Mouse (Mus musculus): ENCODE data around the gene Tex2. TPM values are rescaled to one million over a fixed set of nuclear protein-coding genes. Genes with fewer than 3 reads are reported as not detected.

Gene Tex2
- polyA plus RNA-seq, 1 experiment, result 13.2 TPM

DNA sequence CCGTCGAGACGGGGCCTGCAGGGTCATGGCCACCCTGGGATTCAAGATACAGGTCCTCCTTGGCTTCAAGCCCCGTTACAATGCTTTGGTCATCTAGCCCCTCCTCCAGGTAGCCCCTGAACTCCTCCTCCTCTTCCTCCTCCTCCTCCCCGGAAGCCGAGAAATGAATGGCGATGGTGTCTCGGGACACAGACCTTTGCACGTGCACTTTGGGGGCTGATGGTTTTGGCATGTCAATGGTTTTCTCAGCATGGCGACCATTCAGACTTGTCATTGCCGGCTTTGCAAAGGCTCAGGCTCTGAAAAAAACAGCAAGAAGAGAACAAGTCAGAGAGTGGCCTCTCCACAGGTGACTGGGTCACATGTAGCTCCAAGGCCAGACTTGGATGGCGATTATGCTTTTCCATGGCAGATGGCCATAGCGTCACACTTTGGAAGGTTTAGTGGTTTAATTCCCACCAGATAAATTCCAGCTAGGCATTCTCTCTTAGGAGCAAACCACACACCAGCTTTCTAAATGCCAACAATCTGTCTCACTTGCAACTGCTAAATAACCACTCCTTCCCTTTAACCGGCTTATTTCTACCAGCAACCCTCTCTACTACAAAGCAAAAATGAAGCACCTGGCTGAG is 44.8 kb downstream of the Tex2 start:
- TF ChIP-seq POLR2A (IDR thresholded peaks at IDR 0.05; ENCODE audit: control insufficient read depth, extremely low read depth, insufficient read depth, low read length, poor library complexity), result no peak
- no peak overlapping the region for H3K4me3 ChIP-seq (ENCODE audit: control insufficient read depth, insufficient read depth, low read length)
- H3K4me1 ChIP-seq (replicated peaks; ENCODE audit: control insufficient read depth, insufficient read depth, low read length), result peaks cover 16% of the 10 kb centered on the region
- no peaks in the 10 kb centered on the region for H3K27me3 ChIP-seq (ENCODE audit: control insufficient read depth, insufficient read depth, low read length)
- no peak for DNase-seq
- no peak overlapping the region for H3K27ac ChIP-seq (ENCODE audit: control insufficient read depth, insufficient read depth, low read length)
- 94% methylated on average over 14 of the region's 14 CpGs for WGBS
- H3K36me3 ChIP-seq (ENCODE audit: control insufficient read depth, insufficient read depth, low read length), result 0 out of 2 replicates have a peak, but pooled peaks cover 6% of the 10 kb centered on the region

DNA sequence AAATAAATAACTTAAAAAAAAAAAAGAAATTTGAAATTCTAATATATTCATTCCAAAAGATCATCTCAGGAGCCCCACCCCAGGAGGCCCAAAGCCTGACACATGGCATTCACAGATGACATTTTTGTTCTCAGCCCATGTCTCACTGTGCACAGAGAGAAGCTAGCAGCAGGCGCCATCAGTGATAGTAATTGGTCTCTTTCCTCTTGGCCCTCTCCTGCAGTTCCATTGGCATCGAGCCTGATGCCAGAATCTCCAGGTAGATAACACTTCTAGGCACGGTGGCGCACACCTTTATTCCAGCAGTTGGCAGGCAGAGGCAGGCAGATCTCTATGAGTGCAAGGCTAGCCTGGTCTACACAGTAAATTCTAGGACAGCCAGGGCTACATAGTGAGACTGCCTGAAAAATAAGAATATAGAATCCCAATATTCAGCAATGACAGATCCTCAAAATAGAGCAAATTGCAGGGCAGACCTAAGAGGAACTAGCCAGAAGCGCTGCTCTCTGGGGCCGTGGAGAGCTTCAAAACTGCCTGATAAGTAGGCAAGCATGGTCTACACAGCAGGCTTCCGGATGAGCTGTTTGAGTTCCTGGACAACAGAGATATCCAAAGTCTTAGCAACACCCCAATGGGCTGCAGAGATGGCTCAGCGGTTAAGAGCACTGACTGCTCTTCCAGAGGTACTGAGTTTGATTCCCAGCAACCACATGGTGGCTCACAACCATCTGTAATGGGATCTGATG is 47.0 kb downstream of the Tex2 start:
- WGBS, result 99% methylated on average over 8 of the region's 8 CpGs
- H3K4me3 ChIP-seq (ENCODE audit: control insufficient read depth, insufficient read depth, low read length), result no peak overlapping the region
- no peak for DNase-seq
- no peak overlapping the region for H3K27ac ChIP-seq (ENCODE audit: control insufficient read depth, insufficient read depth, low read length)
- TF ChIP-seq CTCF (IDR thresholded peaks at IDR 0.05; ENCODE audit: borderline replicate concordance, control insufficient read depth, extremely low read depth, insufficient read depth, low read length, poor library complexity), result no peak
- no peaks in the 10 kb centered on the region for H3K27me3 ChIP-seq (ENCODE audit: control insufficient read depth, insufficient read depth, low read length)
- H3K36me3 ChIP-seq (ENCODE audit: control insufficient read depth, insufficient read depth, low read length), result 0 out of 2 replicates have a peak, but pooled peaks cover 6% of the 10 kb centered on the region
- peaks cover 10% of the 10 kb centered on the region for H3K4me1 ChIP-seq (replicated peaks; ENCODE audit: control insufficient read depth, insufficient read depth, low read length)

DNA sequence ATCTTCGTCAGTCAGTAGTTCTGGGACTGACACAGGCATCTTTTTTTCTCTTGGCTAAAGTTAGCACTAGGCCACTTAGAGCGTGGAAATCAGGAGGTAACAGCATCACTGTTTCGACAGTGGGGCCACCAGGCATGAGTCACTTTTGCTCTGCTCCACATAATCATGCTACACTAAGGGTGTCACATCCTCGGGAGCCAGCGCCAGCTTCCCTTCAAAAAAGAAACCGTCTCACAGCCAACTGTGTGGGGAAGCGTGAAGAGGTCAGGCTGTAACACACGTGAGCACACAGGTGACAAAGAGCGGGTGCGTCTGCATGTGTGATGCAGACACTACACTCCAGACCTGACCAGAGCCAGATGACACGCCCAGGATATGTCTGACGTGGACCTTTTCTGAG is 49.0 kb downstream of the Tex2 start:
- Histone ChIP-seq H3K4me1 (replicated peaks; ENCODE audit: control insufficient read depth, insufficient read depth, low read length) (peaks cover 10% of the 10 kb centered on the region), H3K27me3 (ENCODE audit: control insufficient read depth, insufficient read depth, low read length) (no peaks in the 10 kb centered on the region), H3K27ac (ENCODE audit: control insufficient read depth, insufficient read depth, low read length) (no peak overlapping the region), H3K4me3 (ENCODE audit: control insufficient read depth, insufficient read depth, low read length) (no peak overlapping the region), H3K36me3 (ENCODE audit: control insufficient read depth, insufficient read depth, low read length) (0 out of 2 replicates have a peak, but pooled peaks cover 6% of the 10 kb centered on the region)
- TF ChIP-seq CTCF (IDR thresholded peaks at IDR 0.05; ENCODE audit: borderline replicate concordance, control insufficient read depth, extremely low read depth, insufficient read depth, low read length, poor library complexity) (no peak), POLR2A (IDR thresholded peaks at IDR 0.05; ENCODE audit: control insufficient read depth, extremely low read depth, insufficient read depth, low read length, poor library complexity) (no peak)
- 52% methylated on average over 12 of the region's 12 CpGs for WGBS
- no peak for DNase-seq

DNA sequence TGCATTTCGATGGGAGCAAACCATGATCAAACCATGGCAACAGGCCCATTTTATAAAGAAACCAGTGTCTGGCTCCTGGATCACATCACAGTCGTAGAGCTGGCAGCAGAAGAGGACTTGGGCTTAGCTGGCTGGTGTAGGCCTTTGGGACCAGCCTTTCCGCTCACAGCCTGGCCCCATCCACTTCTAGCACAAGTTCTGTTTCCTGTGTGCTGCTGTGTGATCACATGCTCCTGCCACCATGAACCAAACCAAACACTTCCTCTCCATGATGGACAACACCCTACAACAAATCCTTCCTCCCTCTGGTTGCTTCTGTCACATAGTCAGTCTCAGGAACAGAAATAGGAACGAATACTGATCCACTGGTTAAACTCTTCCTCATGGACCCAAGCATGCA is 50.5 kb downstream of the Tex2 start:
- Histone ChIP-seq H3K36me3 (ENCODE audit: control insufficient read depth, insufficient read depth, low read length) (0 out of 2 replicates have a peak, but pooled peaks cover 3% of the 10 kb centered on the region), H3K27ac (ENCODE audit: control insufficient read depth, insufficient read depth, low read length) (no peak overlapping the region), H3K27me3 (ENCODE audit: control insufficient read depth, insufficient read depth, low read length) (no peaks in the 10 kb centered on the region), H3K4me1 (replicated peaks; ENCODE audit: control insufficient read depth, insufficient read depth, low read length) (peaks cover 10% of the 10 kb centered on the region), H3K4me3 (ENCODE audit: control insufficient read depth, insufficient read depth, low read length) (no peak overlapping the region)
- no peak for TF ChIP-seq CTCF (IDR thresholded peaks at IDR 0.05; ENCODE audit: borderline replicate concordance, control insufficient read depth, extremely low read depth, insufficient read depth, low read length, poor library complexity)
- TF ChIP-seq POLR2A (IDR thresholded peaks at IDR 0.05; ENCODE audit: control insufficient read depth, extremely low read depth, insufficient read depth, low read length, poor library complexity), result no peak
- WGBS, result 85% methylated on average over 4 of the region's 4 CpGs
- DNase-seq, result no peak

DNA sequence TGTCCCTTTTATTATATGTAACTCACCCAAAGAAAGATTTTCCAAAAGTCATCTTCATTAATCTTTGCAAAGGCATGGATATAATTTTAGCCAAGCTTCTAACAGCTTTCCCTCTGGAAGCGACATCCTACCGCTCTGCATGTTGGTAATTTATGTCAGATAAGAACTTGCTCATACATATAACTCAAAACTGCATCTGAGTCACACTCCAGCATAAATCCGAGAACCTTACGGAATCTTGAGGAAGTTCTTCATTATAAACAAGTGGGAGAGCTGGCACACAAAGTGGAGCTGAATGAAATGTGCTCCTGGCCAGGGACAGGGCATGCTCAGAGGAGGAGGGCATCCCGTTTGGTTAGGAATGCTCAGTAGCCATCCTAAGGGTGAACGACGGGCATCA is 53.5 kb downstream of the Tex2 start:
- H3K36me3 ChIP-seq (ENCODE audit: control insufficient read depth, insufficient read depth, low read length), result no peaks in the 10 kb centered on the region
- no peak overlapping the region for H3K4me3 ChIP-seq (ENCODE audit: control insufficient read depth, insufficient read depth, low read length)
- H3K4me1 ChIP-seq (replicated peaks; ENCODE audit: control insufficient read depth, insufficient read depth, low read length), result peaks cover 30% of the 10 kb centered on the region
- WGBS, result 96% methylated on average over 7 of the region's 7 CpGs
- H3K27ac ChIP-seq (ENCODE audit: control insufficient read depth, insufficient read depth, low read length), result no peak overlapping the region
- DNase-seq, result no peak
- TF ChIP-seq CTCF (IDR thresholded peaks at IDR 0.05; ENCODE audit: borderline replicate concordance, control insufficient read depth, extremely low read depth, insufficient read depth, low read length, poor library complexity) (no peak), POLR2A (IDR thresholded peaks at IDR 0.05; ENCODE audit: control insufficient read depth, extremely low read depth, insufficient read depth, low read length, poor library complexity) (no peak)
- no peaks in the 10 kb centered on the region for H3K27me3 ChIP-seq (ENCODE audit: control insufficient read depth, insufficient read depth, low read length)

DNA sequence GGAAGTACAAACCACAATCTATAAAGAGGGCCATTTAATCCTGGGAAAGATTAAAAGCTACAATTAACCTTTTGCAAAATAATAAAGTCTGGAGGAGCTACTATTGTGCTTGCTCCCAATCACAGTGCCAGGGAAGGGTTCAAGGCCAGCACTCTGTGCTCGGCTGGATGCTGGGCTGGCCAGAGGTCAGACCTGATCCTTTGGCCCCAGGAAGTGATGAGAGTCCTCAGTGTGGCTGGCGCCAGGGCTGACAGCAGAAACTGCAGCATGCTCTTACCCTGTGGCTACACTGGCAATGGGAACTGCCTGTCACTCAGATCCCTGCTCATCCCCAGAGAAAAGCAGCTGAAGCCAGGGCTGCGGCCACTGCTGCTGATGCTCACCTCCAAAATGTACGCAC is 55.2 kb downstream of the Tex2 start:
- Histone ChIP-seq H3K4me1 (replicated peaks; ENCODE audit: control insufficient read depth, insufficient read depth, low read length) (peaks cover 27% of the 10 kb centered on the region), H3K36me3 (ENCODE audit: control insufficient read depth, insufficient read depth, low read length) (no peaks in the 10 kb centered on the region), H3K4me3 (ENCODE audit: control insufficient read depth, insufficient read depth, low read length) (no peak overlapping the region), H3K27ac (ENCODE audit: control insufficient read depth, insufficient read depth, low read length) (no peak overlapping the region), H3K27me3 (ENCODE audit: control insufficient read depth, insufficient read depth, low read length) (no peaks in the 10 kb centered on the region)
- no peak for TF ChIP-seq CTCF (IDR thresholded peaks at IDR 0.05; ENCODE audit: borderline replicate concordance, control insufficient read depth, extremely low read depth, insufficient read depth, low read length, poor library complexity)
- TF ChIP-seq POLR2A (IDR thresholded peaks at IDR 0.05; ENCODE audit: control insufficient read depth, extremely low read depth, insufficient read depth, low read length, poor library complexity), result no peak
- WGBS, result 91% methylated on average over 4 of the region's 4 CpGs
- no peak for DNase-seq

Data from thymus, adult 2 months (tissue).